9 mouse cellular contexts compared by ENCODE assay signal in genomic region chr8:93570186-93570530, GRCm38 (mm10). TPM values are rescaled to one million over a fixed set of nuclear protein-coding genes. Genes with fewer than 3 reads are reported as not detected.
DNase-seq lines count a peak whose midpoint lies in the region; ATAC-seq lines count a peak whose summit lies in the region.
"Had no signal": no experiment of that assay in that cellular context is flagged by ENCODE, and none has a peak within 500 bp of the region (broad histone marks: within the 10 kb centered on the region; RNA-seq: fewer than 3 reads in every experiment).

No protein-coding gene starts in this region.

- H3K4me1 ChIP-seq in heart, embryonic 16.5 days (ENCODE audit: control insufficient read depth, insufficient read depth, low read length): peaks cover 26% of the 10 kb centered on the region
- H3K4me1 ChIP-seq in midbrain, embryonic 16.5 days (ENCODE audit: control insufficient read depth, insufficient read depth, low read length): peaks cover 38% of the 10 kb centered on the region

- ATAC-seq in heart, embryonic 16.5 days (replicated peaks; ENCODE audit: extremely low read depth, insufficient read depth, low FRiP score): peak; percentile 29
- peak; percentile 22 for ATAC-seq in midbrain, embryonic 16.5 days

- peak; percentile 41 for DNase-seq in layer of hippocampus, postnatal 10 days (ENCODE audit: low spot score in 2 of 2)
- no peak for DNase-seq in layer of hippocampus, postnatal 14 days (ENCODE audit: low spot score in 2 of 2)
- peak; percentile 57 for DNase-seq in cerebellum, postnatal 10 days
- no peak for DNase-seq in embryo, embryonic 10 days (ENCODE audit: low spot score)
- DNase-seq in urinary bladder, postnatal 25 days (ENCODE audit: low spot score): no peak
- DNase-seq in ovary, postnatal 14 days (ENCODE audit: low spot score): no peak

- H3K36me3 ChIP-seq in heart, embryonic 16.5 days (ENCODE audit: control insufficient read depth, insufficient read depth): no peaks in the 10 kb centered on the region
- no peaks in the 10 kb centered on the region for H3K36me3 ChIP-seq in midbrain, embryonic 16.5 days (ENCODE audit: control insufficient read depth, insufficient read depth, low read length)

- H3K9me3 ChIP-seq in heart, embryonic 16.5 days (replicated peaks; ENCODE audit: control insufficient read depth, low read length): peaks cover 9% of the 10 kb centered on the region
- no peaks in the 10 kb centered on the region for H3K9me3 ChIP-seq in midbrain, embryonic 16.5 days (replicated peaks; ENCODE audit: control insufficient read depth, low read length, poor library complexity, severe bottlenecking)

- H3K27ac ChIP-seq in heart, embryonic 16.5 days (ENCODE audit: low read length): peak overlapping the region; percentile 97
- H3K27ac ChIP-seq in midbrain, embryonic 16.5 days (ENCODE audit: low read length): peak overlapping the region; percentile 87

- WGBS in heart, embryonic 16.5 days: 11% methylated on average over 2 of the region's 2 CpGs
- WGBS in midbrain, embryonic 16.5 days: 27% methylated on average over 2 of the region's 2 CpGs

- no peak overlapping the region for H3K4me3 ChIP-seq in heart, embryonic 16.5 days (ENCODE audit: low read length)
- no peak overlapping the region for H3K4me3 ChIP-seq in midbrain, embryonic 16.5 days (ENCODE audit: low read depth, low read length)

- H3K27me3 ChIP-seq in heart, embryonic 16.5 days (ENCODE audit: control insufficient read depth, insufficient read depth, low read length): no peaks in the 10 kb centered on the region
- no peaks in the 10 kb centered on the region for H3K27me3 ChIP-seq in midbrain, embryonic 16.5 days (ENCODE audit: control insufficient read depth, insufficient read depth, low read depth, low read length)

- H3K4me2 ChIP-seq in heart, embryonic 16.5 days (ENCODE audit: low read depth, low read length): peak overlapping the region; percentile 48
- peak overlapping the region; percentile 33 for H3K4me2 ChIP-seq in midbrain, embryonic 16.5 days (ENCODE audit: low read length)

- H3K9ac ChIP-seq in heart, embryonic 16.5 days (ENCODE audit: low read length): peak overlapping the region; percentile 26
- H3K9ac ChIP-seq in midbrain, embryonic 16.5 days (ENCODE audit: low read depth, low read length): no peak overlapping the region; the same call in 1 of the 2 replicates

RNA-seq across cellular contexts. Expression of gene Ces5a, which starts 34.5 kb away (rescaled TPM):
- total RNA-seq in layer of hippocampus, postnatal 10 days (2021): 1 to 10 TPM in 1 of 2 experiments, under 1 TPM in 1; 0.78 to 2.2 TPM
- 1 to 10 TPM in 1 of 2 experiments, under 1 TPM in 1; 0.86 to 1.7 TPM for total RNA-seq in layer of hippocampus, postnatal 14 days (2021)
- polyA plus RNA-seq in heart, embryonic 16.5 days (2015; fragmentation: Nextera tagmentation; extraction: Ambion mirVana): 0.24 and 0.28 TPM in 2 replicates
- 0.30 and 0.44 TPM in 2 replicates for polyA plus RNA-seq in midbrain, embryonic 16.5 days (2015; fragmentation: Nextera tagmentation; extraction: Ambion mirVana)
- total RNA-seq: heart, adult 18-20 months had no signal

Comparison
In these comparisons a context has a peak if more than half of its experiments do, and no peak if none do; other contexts are left out.
1. DNase-seq: peak in layer of hippocampus, postnatal 10 days (2 of 2) and cerebellum, postnatal 10 days (2 of 2); none in layer of hippocampus, postnatal 14 days (0 of 2), embryo, embryonic 10 days (single experiment), urinary bladder, postnatal 25 days (single experiment) and ovary, postnatal 14 days (single experiment).